Mouse (Mus musculus) left cerebral cortex, postnatal 25 days (tissue): ENCODE data around the gene Rfc4. TPM values are rescaled to one million over a fixed set of nuclear protein-coding genes. Genes with fewer than 3 reads are reported as not detected.

ENCODE experiments used
- microRNA-seq, 2 experiments: library from miRNA; unstranded; fragments of <30 nt; microRNA quantifications; one replicate each; pipeline ENCODE4 v1.2.0; 2022
- total RNA-seq, 2 experiments: library from RNA; stranded (reverse); gene quantifications; 2 replicates each; pipeline ENCODE4 v1.2.3; 2021

Rfc4 gene
- total RNA-seq, 2 experiments from 2014 or later, result 3.6 to 4.4 TPM

Small RNAs within 50 kb of the gene (microRNA-seq; reads per million reads assigned to microRNA genes)
- 1.0 to 4.2 reads per million in 2 experiments for gene Gm49346

Other genes with a start within 250 kb of the Rfc4 start
- not detected for gene Ahsg, start 236.5 kb downstream of the Rfc4 start, total RNA-seq
- gene Fetub, start 209.4 kb downstream of the Rfc4 start, total RNA-seq, result not detected
- gene Hrg, start 176.7 kb downstream of the Rfc4 start, total RNA-seq, result not detected
- not detected for gene Kng2, start 98.3 kb downstream of the Rfc4 start, total RNA-seq
- gene Kng1, start 69.9 kb downstream of the Rfc4 start, total RNA-seq, result not detected
- 100 to 1,000 TPM; 884 to 895 TPM for gene Eif4a2, start 20.3 kb downstream of the Rfc4 start, total RNA-seq
- not detected for gene Adipoq, start 18.8 kb upstream of the Rfc4 start, total RNA-seq
- 10 to 100 TPM; 13.1 to 13.5 TPM for gene St6gal1, start 97.0 kb upstream of the Rfc4 start, total RNA-seq